Mouse (Mus musculus) heart, embryonic 16.5 days (tissue): Measurements from ENCODE around the gene Abca9. TPM values are rescaled to one million over a fixed set of nuclear protein-coding genes. Genes with fewer than 3 reads are reported as not detected.

ENCODE experiments used
- polyA plus RNA-seq: library from polyadenylated mRNA; unstranded; fragments of >200 nt; fragmentation: Nextera tagmentation; extraction: Ambion mirVana; gene quantifications from 2 replicates; pipeline ENCODE4 v1.2.1, GENCODE M21; 2015

Gene Abca9
- polyA plus RNA-seq, 1 experiment from 2014 or later = 3.5 TPM

Other genes with a start within 250 kb of the Abca9 start
- gene Abca8b, start 172.4 kb downstream of the Abca9 start, polyA plus RNA-seq = 1.0 and 1.1 TPM in 2 replicates
- gene Abca8a, start 72.2 kb downstream of the Abca9 start, polyA plus RNA-seq = 5.9 and 6.4 TPM in 2 replicates
- gene Abca6, start 83.6 kb upstream of the Abca9 start, polyA plus RNA-seq = 1.2 and 1.3 TPM in 2 replicates
- gene Abca5, start 169.5 kb upstream of the Abca9 start, polyA plus RNA-seq = 2.7 and 3.1 TPM in 2 replicates
- 15.1 and 15.4 TPM in 2 replicates for gene Map2k6, start 230.9 kb upstream of the Abca9 start, polyA plus RNA-seq